Mouse (Mus musculus) liver (tissue): Measurements from ENCODE around the gene Cacnb2.

Experiments used
- DNase-seq: peaks from one replicate; pipeline ENCODE4 v3.0.0-alpha.2; 2020; ENCODE audit warnings: mixed read lengths

Gene Cacnb2

GRCm38 (mm10) chr2:14774857-14775495, 172.1 kb downstream of the Cacnb2 start:
- DNase-seq = no peak

- DNase-seq = no peak
Measured at GRCm38 (mm10) chr2:14787983-14788382, 185.1 kb downstream of the Cacnb2 start.

- no peak for DNase-seq
Measured at GRCm38 (mm10) chr2:14801446-14802046, 198.7 kb downstream of the Cacnb2 start.

- no peak for DNase-seq
Measured at GRCm38 (mm10) chr2:14807650-14808347, 204.9 kb downstream of the Cacnb2 start.

GRCm38 (mm10) chr2:14814977-14815376, 212.1 kb downstream of the Cacnb2 start:
- no peak for DNase-seq

- DNase-seq = no peak
Measured at GRCm38 (mm10) chr2:14818651-14819050, 215.8 kb downstream of the Cacnb2 start.

- no peak for DNase-seq
Measured at GRCm38 (mm10) chr2:14820946-14821345, 218.1 kb downstream of the Cacnb2 start.

- no peak for DNase-seq
Measured at GRCm38 (mm10) chr2:14823105-14823504, 220.2 kb downstream of the Cacnb2 start.

GRCm38 (mm10) chr2:14823816-14824348, 221.0 kb downstream of the Cacnb2 start:
- DNase-seq = no peak

GRCm38 (mm10) chr2:14825146-14825545, 222.3 kb downstream of the Cacnb2 start:
- DNase-seq = no peak

- no peak for DNase-seq
Measured at GRCm38 (mm10) chr2:14829451-14829850, 226.6 kb downstream of the Cacnb2 start.

- DNase-seq = no peak
Measured at GRCm38 (mm10) chr2:14831308-14831707, 228.4 kb downstream of the Cacnb2 start.

GRCm38 (mm10) chr2:14834700-14835317, 231.9 kb downstream of the Cacnb2 start:
- DNase-seq = no peak

GRCm38 (mm10) chr2:14841272-14841671, 238.4 kb downstream of the Cacnb2 start:
- no peak for DNase-seq

- DNase-seq = no peak
Measured at GRCm38 (mm10) chr2:14846727-14847126, 243.8 kb downstream of the Cacnb2 start.

- no peak for DNase-seq
Measured at GRCm38 (mm10) chr2:14847188-14847587, 244.3 kb downstream of the Cacnb2 start.

GRCm38 (mm10) chr2:14850831-14851230, 247.9 kb downstream of the Cacnb2 start:
- DNase-seq = no peak

GRCm38 (mm10) chr2:14851383-14851782, 248.5 kb downstream of the Cacnb2 start:
- DNase-seq = no peak

- no peak for DNase-seq
Measured at GRCm38 (mm10) chr2:14854054-14854453, 251.2 kb downstream of the Cacnb2 start.

GRCm38 (mm10) chr2:14858301-14858700, 255.4 kb downstream of the Cacnb2 start:
- no peak for DNase-seq

GRCm38 (mm10) chr2:14860350-14860749, 257.5 kb downstream of the Cacnb2 start:
- no peak for DNase-seq

GRCm38 (mm10) chr2:14861613-14862012, 258.7 kb downstream of the Cacnb2 start:
- DNase-seq = no peak

GRCm38 (mm10) chr2:14862981-14863380, 260.1 kb downstream of the Cacnb2 start:
- DNase-seq = peak; percentile 5
